Mouse (Mus musculus): ENCODE results near the gene Smarca4. TPM values are rescaled to one million over a fixed set of nuclear protein-coding genes. Genes with fewer than 3 reads are reported as not detected.
"Not testable (repeated sequence)": the region's sequence is repeated elsewhere in the genome, so short reads cannot be mapped to it uniquely, and the experiment has no call there.

Smarca4 gene
- polyA plus RNA-seq, 1 experiment from 2014 or later: 139 TPM

DNA sequence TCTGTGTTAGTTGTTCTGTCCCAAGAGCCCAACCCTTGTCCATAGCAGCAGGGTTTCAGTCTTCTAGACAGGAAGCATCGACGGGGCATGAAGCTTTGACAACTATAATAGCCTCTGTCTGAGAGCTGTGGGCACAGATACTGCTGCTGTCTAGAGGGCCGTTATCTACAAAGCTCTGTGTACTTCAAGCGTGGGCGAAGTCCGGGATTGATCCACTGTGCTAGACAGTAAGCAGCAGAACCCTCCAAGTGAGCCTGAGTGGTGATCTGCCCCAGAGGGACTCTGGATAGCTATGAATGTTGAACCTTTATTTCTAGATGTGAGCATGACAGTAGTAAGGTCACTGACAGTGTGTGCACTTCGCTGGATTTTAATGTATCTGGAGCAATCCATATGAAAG, 72.6 kb downstream of the Smarca4 start:
- no peak overlapping the region for H3K4me3 ChIP-seq
- DNase-seq (ENCODE audit: low spot score): no peak
- H3K9me3 ChIP-seq (replicated peaks): no peaks in the 10 kb centered on the region
- H3K36me3 ChIP-seq: peaks cover 99% of the 10 kb centered on the region
- H3K27me3 ChIP-seq (ENCODE audit: low read depth, poor library complexity, severe bottlenecking): no peaks in the 10 kb centered on the region
- H3K4me1 ChIP-seq: no peaks in the 10 kb centered on the region
- H3K27ac ChIP-seq (replicated peaks): no peak overlapping the region
- WGBS: 97% methylated on average over 7 of the region's 7 CpGs

DNA sequence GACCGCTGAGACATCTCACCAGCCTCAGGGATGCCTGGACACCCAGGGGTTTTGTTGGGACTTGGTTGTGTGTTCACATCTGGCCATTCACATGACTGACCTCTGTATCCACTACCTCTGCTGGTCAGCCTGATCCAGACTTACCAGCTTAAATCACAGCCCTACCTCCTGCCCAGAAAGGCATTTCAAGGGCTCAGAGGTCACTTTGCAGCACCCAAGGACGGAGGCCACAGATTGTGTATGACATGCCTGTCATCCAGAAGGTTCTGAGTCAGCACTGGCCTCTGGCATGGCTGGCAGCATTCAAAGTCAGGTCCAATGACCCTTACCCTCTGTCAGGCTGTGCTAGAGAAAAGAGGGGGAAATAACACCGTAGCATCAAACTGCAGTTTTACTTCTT, 74.1 kb downstream of the Smarca4 start:
- no peak overlapping the region for H3K27ac ChIP-seq (replicated peaks)
- H3K36me3 ChIP-seq: peaks cover 99% of the 10 kb centered on the region
- H3K4me1 ChIP-seq: no peaks in the 10 kb centered on the region
- WGBS: 84% methylated on average over 3 of the region's 3 CpGs
- no peak for DNase-seq (ENCODE audit: low spot score)
- H3K9me3 ChIP-seq (replicated peaks): no peaks in the 10 kb centered on the region
- no peak overlapping the region for H3K4me3 ChIP-seq
- H3K27me3 ChIP-seq (ENCODE audit: low read depth, poor library complexity, severe bottlenecking): no peaks in the 10 kb centered on the region

DNA sequence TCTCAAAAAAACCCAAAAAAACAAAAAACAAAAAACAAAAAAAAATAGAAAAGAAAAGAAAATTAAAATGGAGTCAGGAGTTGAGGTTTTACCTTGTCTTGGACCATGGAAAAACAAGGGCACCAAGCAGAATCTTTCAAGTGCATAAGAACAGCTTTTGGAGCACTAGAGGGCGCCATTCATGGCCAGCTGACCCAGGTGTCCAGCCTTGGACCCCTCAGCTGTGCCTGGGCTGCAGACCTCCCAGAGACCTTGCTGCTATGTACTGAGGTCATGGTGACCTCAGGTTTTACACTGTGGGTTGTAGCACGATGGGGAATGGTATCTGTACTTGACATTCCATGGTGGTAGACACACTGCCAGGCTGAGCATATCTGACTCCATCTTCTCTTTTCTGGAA, 75.9 kb downstream of the Smarca4 start:
- H3K27me3 ChIP-seq (ENCODE audit: low read depth, poor library complexity, severe bottlenecking): no peaks in the 10 kb centered on the region
- H3K27ac ChIP-seq (replicated peaks): no peak overlapping the region
- 61% methylated on average over 2 of the region's 2 CpGs for WGBS
- DNase-seq (ENCODE audit: low spot score): peak; percentile 25
- no peak overlapping the region for H3K4me3 ChIP-seq
- H3K4me1 ChIP-seq: no peaks in the 10 kb centered on the region
- H3K9me3 ChIP-seq (replicated peaks): no peaks in the 10 kb centered on the region
- H3K36me3 ChIP-seq: peaks cover 98% of the 10 kb centered on the region

DNA sequence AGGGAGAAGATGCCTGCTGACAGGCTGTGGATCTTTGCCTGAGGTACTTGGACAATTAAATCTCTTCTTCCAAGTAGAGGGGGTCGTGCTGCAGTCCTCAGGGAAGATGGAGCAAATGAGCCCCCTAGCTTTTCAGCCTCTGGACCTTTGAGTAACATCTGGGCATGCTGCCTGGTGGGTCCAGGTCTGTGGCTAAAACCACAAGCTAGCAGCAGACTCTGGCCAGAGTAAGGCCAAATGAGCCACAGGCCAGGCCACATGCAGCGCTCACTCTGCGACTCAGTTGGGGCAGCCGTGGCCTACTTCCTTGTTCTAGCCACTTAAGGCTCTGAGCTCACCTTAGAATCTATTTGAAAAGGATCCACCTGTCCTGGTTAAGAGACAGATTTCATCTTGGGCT, 76.5 kb downstream of the Smarca4 start:
- H3K36me3 ChIP-seq: peaks cover 98% of the 10 kb centered on the region

DNA sequence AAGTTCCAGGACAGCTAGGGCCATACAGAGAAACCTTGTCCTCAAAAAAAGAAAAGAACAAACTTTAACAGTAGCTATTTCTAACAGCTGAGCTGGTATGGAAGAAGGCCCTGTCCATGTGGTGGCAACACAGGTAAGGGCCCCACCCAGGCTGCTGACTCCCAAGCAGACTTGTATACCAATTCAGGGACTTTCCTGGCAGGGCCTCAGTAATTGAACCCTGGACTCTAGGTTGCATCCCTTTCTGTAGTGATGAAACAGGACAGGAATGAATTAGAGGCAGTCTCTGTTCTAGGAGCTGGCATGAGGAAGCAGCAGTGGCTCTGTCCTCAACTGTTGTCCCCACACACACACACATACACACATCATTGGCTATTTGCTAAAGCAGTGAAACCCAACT, 78.1 kb downstream of the Smarca4 start:
- Histone ChIP-seq H3K9me3 (replicated peaks) (no peaks in the 10 kb centered on the region), H3K27me3 (ENCODE audit: low read depth, poor library complexity, severe bottlenecking) (no peaks in the 10 kb centered on the region), H3K27ac (replicated peaks) (no peak overlapping the region), H3K36me3 (peaks cover 97% of the 10 kb centered on the region), H3K4me1 (no peaks in the 10 kb centered on the region), H3K4me3 (no peak overlapping the region)
- no peak for DNase-seq (ENCODE audit: low spot score)

More for the DNA sequence above, 76.5 kb downstream of the Smarca4 start:
- Histone ChIP-seq H3K9me3 (replicated peaks) (no peaks in the 10 kb centered on the region), H3K4me1 (no peaks in the 10 kb centered on the region), H3K4me3 (no peak overlapping the region), H3K27ac (replicated peaks) (no peak overlapping the region), H3K27me3 (ENCODE audit: low read depth, poor library complexity, severe bottlenecking) (no peaks in the 10 kb centered on the region)
- no peak for DNase-seq (ENCODE audit: low spot score)
- 95% methylated on average over 4 of the region's 4 CpGs for WGBS

DNA sequence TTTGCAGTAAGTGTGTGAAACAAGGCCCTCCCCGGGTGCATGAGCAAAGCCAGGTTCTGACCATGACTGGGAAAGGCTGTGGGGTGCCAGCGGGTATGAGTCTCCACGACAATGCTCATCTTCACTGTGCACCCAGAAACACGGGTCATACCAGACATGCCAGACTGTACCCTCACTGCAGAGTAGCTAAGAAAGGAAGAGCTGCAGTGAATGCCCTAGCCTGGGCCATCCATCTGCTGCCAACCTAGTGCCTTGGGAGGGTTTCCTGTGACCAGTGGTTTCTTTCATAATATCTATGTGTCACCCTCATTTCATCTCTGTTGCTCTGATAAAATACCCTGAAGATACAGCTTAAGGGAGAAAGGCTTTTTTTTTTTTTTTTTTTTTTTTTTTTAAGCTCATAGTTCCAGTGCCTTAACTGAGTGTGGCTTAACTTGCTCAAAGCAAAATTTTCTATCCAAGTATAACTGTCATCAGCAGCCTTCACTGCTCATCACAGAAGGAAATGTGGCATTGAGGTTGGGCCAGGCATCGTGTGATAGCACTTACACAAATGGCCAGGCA, 79.3 kb downstream of the Smarca4 start:
- WGBS: 90% methylated on average over 5 of the region's 5 CpGs
- no peak for DNase-seq (ENCODE audit: low spot score)
- Histone ChIP-seq H3K4me3 (no peak overlapping the region), H3K4me1 (no peaks in the 10 kb centered on the region), H3K27ac (replicated peaks) (no peak overlapping the region; the same call in 1 of the 2 replicates), H3K27me3 (ENCODE audit: low read depth, poor library complexity, severe bottlenecking) (no peaks in the 10 kb centered on the region), H3K36me3 (peaks cover 97% of the 10 kb centered on the region), H3K9me3 (replicated peaks) (no peaks in the 10 kb centered on the region)

DNA sequence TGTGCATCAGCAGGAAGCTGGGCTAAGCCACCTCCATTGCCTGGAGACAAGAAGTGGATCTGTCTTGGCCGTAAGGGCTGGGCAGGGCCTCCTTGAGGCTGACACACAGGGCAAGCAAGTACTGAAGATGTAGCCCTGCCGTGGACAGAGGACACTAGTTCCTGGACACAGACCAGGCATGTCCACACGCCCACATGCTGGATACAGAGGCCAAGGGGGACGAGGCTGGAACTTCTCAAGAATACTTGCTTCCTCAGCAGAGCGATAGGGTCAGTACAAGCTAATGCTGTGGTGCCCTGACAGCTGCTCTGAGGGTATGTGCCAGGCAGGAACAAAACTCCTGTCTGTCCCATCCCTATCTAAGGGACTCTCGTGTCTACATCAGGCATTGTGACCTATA, 81.2 kb downstream of the Smarca4 start:
- Histone ChIP-seq H3K4me1 (no peaks in the 10 kb centered on the region), H3K36me3 (peaks cover 98% of the 10 kb centered on the region), H3K9me3 (replicated peaks) (no peaks in the 10 kb centered on the region), H3K27me3 (ENCODE audit: low read depth, poor library complexity, severe bottlenecking) (no peaks in the 10 kb centered on the region), H3K27ac (replicated peaks) (no peak overlapping the region), H3K4me3 (no peak overlapping the region)
- DNase-seq (ENCODE audit: low spot score): no peak
- WGBS: 92% methylated on average over 6 of the region's 6 CpGs

DNA sequence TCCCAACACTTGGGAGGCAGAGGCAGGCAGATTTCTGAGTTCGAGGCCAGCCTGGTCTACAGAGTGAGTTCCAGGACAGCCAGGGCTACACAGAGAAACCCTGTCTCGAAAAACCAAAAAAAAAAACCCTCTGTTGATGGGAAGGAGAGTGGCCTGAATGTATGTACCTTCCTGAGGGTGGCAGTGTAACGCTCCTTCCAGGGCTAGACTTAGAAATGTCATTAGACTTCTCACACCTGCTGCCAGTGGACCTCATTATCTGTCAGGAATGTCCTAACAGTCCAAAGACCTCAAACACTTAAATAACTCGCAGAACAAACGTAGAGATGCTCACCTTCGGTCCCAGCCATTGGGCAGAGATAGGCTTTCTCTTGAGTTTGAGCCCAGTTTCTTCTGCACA, 83.3 kb downstream of the Smarca4 start:
- H3K36me3 ChIP-seq: peaks cover 98% of the 10 kb centered on the region
- not testable (repeated sequence) for H3K27me3 ChIP-seq (ENCODE audit: low read depth, poor library complexity, severe bottlenecking); H3K4me1 ChIP-seq; H3K4me3 ChIP-seq; DNase-seq (ENCODE audit: low spot score); H3K27ac ChIP-seq (replicated peaks); H3K9me3 ChIP-seq (replicated peaks)
- 93% methylated on average over 6 of the region's 6 CpGs for WGBS

DNA sequence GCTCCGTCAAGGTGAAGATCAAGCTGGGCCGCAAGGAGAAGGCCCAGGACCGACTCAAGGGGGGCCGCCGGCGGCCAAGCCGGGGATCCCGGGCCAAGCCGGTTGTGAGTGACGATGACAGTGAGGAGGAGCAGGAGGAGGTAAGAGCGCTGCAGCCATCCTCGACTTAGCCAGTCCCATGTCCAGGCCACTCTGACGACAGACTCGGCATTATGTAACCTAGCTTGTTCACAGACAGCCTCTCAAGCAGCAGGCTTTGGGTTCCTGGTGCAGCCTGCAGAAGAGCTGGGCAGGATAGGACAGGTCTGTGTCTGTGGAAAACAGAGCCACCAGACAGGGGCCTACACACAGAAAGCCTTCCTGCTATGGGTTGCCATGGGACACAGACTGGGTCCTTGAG, 85.1 kb downstream of the Smarca4 start:
- Histone ChIP-seq H3K4me1 (no peaks in the 10 kb centered on the region), H3K27me3 (ENCODE audit: low read depth, poor library complexity, severe bottlenecking) (no peaks in the 10 kb centered on the region), H3K9me3 (replicated peaks) (no peaks in the 10 kb centered on the region), H3K27ac (replicated peaks) (no peak overlapping the region), H3K4me3 (no peak overlapping the region), H3K36me3 (peaks cover 99% of the 10 kb centered on the region)
- 95% methylated on average over 14 of the region's 14 CpGs for WGBS
- no peak for DNase-seq (ENCODE audit: low spot score)

DNA sequence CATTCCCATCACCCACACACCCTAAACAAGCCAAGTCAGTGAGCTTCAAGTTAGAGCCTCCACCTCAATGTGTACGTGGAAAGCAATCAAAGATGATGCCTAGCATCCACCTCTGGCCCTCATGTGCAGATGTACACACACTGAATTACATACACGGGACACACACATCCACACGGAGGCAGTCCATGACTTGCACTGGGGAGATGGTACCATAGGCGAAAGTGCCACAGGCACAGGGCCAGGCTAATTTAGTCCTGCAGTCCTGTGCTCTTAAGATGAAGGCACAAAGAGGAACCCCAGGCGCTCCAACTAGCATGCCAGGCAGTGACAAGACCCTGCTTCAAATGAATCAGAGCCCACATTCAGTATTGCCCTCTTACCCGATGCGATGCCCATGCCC, 87.5 kb downstream of the Smarca4 start:
- Histone ChIP-seq H3K36me3 (peaks cover 100% of the 10 kb centered on the region), H3K9me3 (replicated peaks) (no peaks in the 10 kb centered on the region; the same call in 1 of the 2 replicates), H3K27ac (replicated peaks) (no peak overlapping the region), H3K4me1 (no peaks in the 10 kb centered on the region), H3K27me3 (ENCODE audit: low read depth, poor library complexity, severe bottlenecking) (no peaks in the 10 kb centered on the region), H3K4me3 (no peak overlapping the region)
- DNase-seq (ENCODE audit: low spot score): no peak
- 96% methylated on average over 7 of the region's 7 CpGs for WGBS

DNA sequence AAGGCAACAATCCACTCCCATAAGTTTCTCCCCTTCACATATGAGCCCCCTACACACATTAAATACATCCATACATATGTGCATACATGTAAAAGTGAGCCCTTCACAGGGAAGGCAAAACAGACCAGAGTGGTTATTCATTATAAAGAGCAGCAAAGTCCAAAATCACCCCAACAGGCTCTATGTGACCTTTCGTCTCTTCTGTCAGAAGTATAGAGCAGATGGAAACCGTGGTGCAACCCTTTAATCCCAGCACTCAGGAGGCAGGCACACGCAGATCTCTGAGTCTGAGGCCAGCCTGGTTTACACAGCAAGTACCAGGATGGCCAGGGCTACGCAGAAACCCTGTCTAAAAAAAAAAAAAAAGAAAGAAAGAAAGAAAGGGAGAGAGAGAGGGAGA, 90.1 kb downstream of the Smarca4 start:
- 89% methylated on average over 4 of the region's 4 CpGs for WGBS
- H3K36me3 ChIP-seq: peaks cover 90% of the 10 kb centered on the region
- no peak for DNase-seq (ENCODE audit: low spot score)

DNA sequence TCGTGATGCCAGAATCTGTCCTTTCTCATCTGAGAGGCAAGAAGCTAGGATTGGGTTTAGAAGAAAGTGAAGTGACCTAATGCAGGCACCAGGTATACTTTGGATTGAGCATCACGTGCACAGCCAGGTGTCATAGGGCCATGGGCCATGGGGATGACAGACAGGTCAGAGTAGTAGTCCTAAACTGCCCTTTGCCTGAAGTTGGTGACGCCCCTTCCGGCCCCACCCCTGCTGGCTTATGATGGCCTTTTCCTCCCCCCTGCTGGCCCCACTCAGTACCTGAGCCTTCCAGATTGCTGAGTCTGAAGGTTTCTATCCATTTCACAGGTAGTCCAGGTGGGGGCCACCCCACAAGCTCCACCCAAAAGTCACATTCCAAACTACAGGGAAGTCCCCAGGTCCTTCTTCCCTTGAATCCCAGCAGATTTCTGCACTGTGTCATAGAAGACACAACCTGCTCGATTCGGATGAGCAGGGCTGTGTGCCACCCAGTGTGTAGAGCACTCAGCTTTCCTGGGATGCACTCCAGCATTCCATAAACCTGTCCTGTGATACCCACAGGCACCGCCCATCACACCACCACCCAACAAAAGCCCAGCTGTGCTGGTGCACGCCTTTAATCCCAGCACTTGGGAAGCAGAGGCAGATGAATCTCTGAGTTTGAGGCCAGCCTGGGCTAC, 90.8 kb downstream of the Smarca4 start:
- Histone ChIP-seq H3K9me3 (replicated peaks) (no peaks in the 10 kb centered on the region; the same call in 1 of the 2 replicates), H3K36me3 (peaks cover 84% of the 10 kb centered on the region), H3K4me1 (no peaks in the 10 kb centered on the region), H3K4me3 (no peak overlapping the region), H3K27ac (replicated peaks) (no peak overlapping the region), H3K27me3 (ENCODE audit: low read depth, poor library complexity, severe bottlenecking) (no peaks in the 10 kb centered on the region)
- WGBS: 91% methylated on average over 8 of the region's 8 CpGs
- no peak for DNase-seq (ENCODE audit: low spot score)

More for the DNA sequence above, 90.1 kb downstream of the Smarca4 start:
- Histone ChIP-seq H3K27ac (replicated peaks) (no peak overlapping the region), H3K4me1 (no peaks in the 10 kb centered on the region), H3K27me3 (ENCODE audit: low read depth, poor library complexity, severe bottlenecking) (no peaks in the 10 kb centered on the region), H3K4me3 (no peak overlapping the region), H3K9me3 (replicated peaks) (no peaks in the 10 kb centered on the region; the same call in 1 of the 2 replicates)

DNA sequence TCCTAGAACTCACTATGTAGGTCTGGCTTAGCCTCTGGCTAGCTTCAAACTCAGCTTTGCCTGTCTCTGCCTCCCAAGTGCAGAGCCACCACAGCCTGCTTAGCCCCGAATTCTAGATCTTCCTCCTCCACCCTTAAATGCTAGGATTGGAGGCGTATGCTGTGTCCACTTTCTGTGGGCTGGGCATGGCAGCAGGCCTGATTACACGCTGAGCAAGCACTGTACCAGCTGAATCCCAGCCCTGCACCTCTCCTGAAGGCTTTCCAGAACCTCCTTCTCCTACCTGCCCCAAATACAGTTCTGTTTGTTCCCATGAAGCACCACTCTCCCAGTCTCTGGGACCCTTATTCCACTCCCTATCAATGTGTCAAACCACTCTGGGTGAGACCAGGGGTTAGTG, 93.4 kb downstream of the Smarca4 start:
- Histone ChIP-seq H3K9me3 (replicated peaks) (peaks cover 4% of the 10 kb centered on the region; the same call in 1 of the 2 replicates), H3K27me3 (ENCODE audit: low read depth, poor library complexity, severe bottlenecking) (no peaks in the 10 kb centered on the region), H3K27ac (replicated peaks) (no peak overlapping the region), H3K4me1 (no peaks in the 10 kb centered on the region), H3K36me3 (peaks cover 71% of the 10 kb centered on the region), H3K4me3 (no peak overlapping the region)
- DNase-seq (ENCODE audit: low spot score): no peak
- 85% methylated on average over 3 of the region's 3 CpGs for WGBS

All from midbrain, embryonic 10.5 days (tissue).